In genomic region chr8:103441163-103441562, GRCm38 (mm10) we compare ENCODE assay signal across 9 mouse cellular contexts.
DNase-seq lines count a peak whose midpoint lies in the region; ATAC-seq and TF ChIP-seq lines count a peak whose summit lies in the region.
"Had no signal": no experiment of that assay in that cellular context is flagged by ENCODE, and none has a peak within 500 bp of the region (broad histone marks: within the 10 kb centered on the region; RNA-seq: fewer than 3 reads in every experiment).

No protein-coding gene starts in this region.

- H3K36me3 ChIP-seq in liver, postnatal 0 days (replicated peaks; ENCODE audit: insufficient read depth, low read length): no peaks in the 10 kb centered on the region
- H3K36me3 ChIP-seq in liver, embryonic 12.5 days: no peaks in the 10 kb centered on the region
- H3K36me3 ChIP-seq in kidney, embryonic 14.5 days (ENCODE audit: control insufficient read depth, insufficient read depth, low read length): no peaks in the 10 kb centered on the region

- 39% methylated on average over 5 of the region's 5 CpGs for WGBS in liver, postnatal 0 days (ENCODE audit: insufficient replicate concordance)
- 44% methylated on average over 5 of the region's 5 CpGs for WGBS in liver, embryonic 12.5 days (ENCODE audit: insufficient replicate concordance)
- 60% methylated on average over 5 of the region's 5 CpGs for WGBS in kidney, embryonic 14.5 days

- no peaks in the 10 kb centered on the region for H3K27me3 ChIP-seq in liver, postnatal 0 days (ENCODE audit: insufficient read depth, low read length)
- H3K27me3 ChIP-seq in liver, embryonic 12.5 days (replicated peaks): no peaks in the 10 kb centered on the region
- H3K27me3 ChIP-seq in kidney, embryonic 14.5 days (ENCODE audit: control insufficient read depth, insufficient read depth, low read length): no peaks in the 10 kb centered on the region

- TF ChIP-seq EP300 in liver, postnatal 0 days (IDR thresholded peaks at IDR 0.05; ENCODE audit: low read depth): no peak

- peak; percentile 60 for TF ChIP-seq CTCF in liver, postnatal 0 days (IDR thresholded peaks at IDR 0.05; ENCODE audit: low read depth)

- ATAC-seq in liver, postnatal 0 days: no peak
- no peak for ATAC-seq in liver, embryonic 12.5 days
- ATAC-seq in kidney, embryonic 14.5 days (ENCODE audit: low FRiP score, low TSS enrichment): 0 out of 2 replicates have a peak, but pooled peaks have one; percentile 49
- no peak for ATAC-seq in erythroblast, adult 5-6 weeks (replicated peaks; ENCODE audit: low FRiP score, poor library complexity, severe bottlenecking)
- ATAC-seq in erythroid progenitor cell, adult 5-6 weeks (replicated peaks; ENCODE audit: low FRiP score, poor library complexity, severe bottlenecking): no peak

- peak; percentile 22 to 41 for DNase-seq in cerebellum, postnatal 10 days
- no peak for DNase-seq in cerebellum, adult 18-20 months
- DNase-seq in liver, postnatal 0 days: peak; percentile 21
- peak; percentile 10 for DNase-seq in mesoderm, embryonic 11.5 days (ENCODE audit: low read depth, low spot score)

- H3K4me2 ChIP-seq in liver, postnatal 0 days (ENCODE audit: low read depth, low read length): no peak overlapping the region
- H3K4me2 ChIP-seq in liver, embryonic 12.5 days: no peak overlapping the region
- H3K4me2 ChIP-seq in kidney, embryonic 14.5 days (replicated peaks; ENCODE audit: low read depth, low read length): no peak overlapping the region

- no peak overlapping the region for H3K27ac ChIP-seq in liver, postnatal 0 days (ENCODE audit: low read depth)
- no peak overlapping the region for H3K27ac ChIP-seq in liver, embryonic 12.5 days
- H3K27ac ChIP-seq in kidney, embryonic 14.5 days (ENCODE audit: low read depth, low read length): no peak overlapping the region

- no peaks in the 10 kb centered on the region for H3K9me3 ChIP-seq in liver, postnatal 0 days (ENCODE audit: low read length)
- no peaks in the 10 kb centered on the region for H3K9me3 ChIP-seq in liver, embryonic 12.5 days (replicated peaks)
- H3K9me3 ChIP-seq in kidney, embryonic 14.5 days (ENCODE audit: control insufficient read depth, low read length): no peaks in the 10 kb centered on the region

- no peak overlapping the region for H3K9ac ChIP-seq in liver, postnatal 0 days (replicated peaks)
- H3K9ac ChIP-seq in liver, embryonic 12.5 days: no peak overlapping the region
- H3K9ac ChIP-seq in kidney, embryonic 14.5 days (ENCODE audit: low read depth, low read length): no peak overlapping the region

- H3K4me1 ChIP-seq in liver, postnatal 0 days (ENCODE audit: insufficient read depth): no peaks in the 10 kb centered on the region
- no peaks in the 10 kb centered on the region for H3K4me1 ChIP-seq in liver, embryonic 12.5 days
- peaks cover 3% of the 10 kb centered on the region; the same call in 1 of the 2 replicates for H3K4me1 ChIP-seq in kidney, embryonic 14.5 days (ENCODE audit: control insufficient read depth, insufficient read depth, low read length)

- no peak overlapping the region for H3K4me3 ChIP-seq in liver, postnatal 0 days (ENCODE audit: low read depth, low read length)
- H3K4me3 ChIP-seq in liver, embryonic 12.5 days: no peak overlapping the region
- H3K4me3 ChIP-seq in kidney, embryonic 14.5 days (ENCODE audit: low read length): no peak overlapping the region
- H3K4me3 ChIP-seq: myocyte had no signal

Comparison
In these comparisons a context has a peak if more than half of its experiments do, and no peak if none do; other contexts are left out.
1. DNase-seq: peak in cerebellum, postnatal 10 days (2 of 2), liver, postnatal 0 days (single experiment) and mesoderm, embryonic 11.5 days (single experiment); none in cerebellum, adult 18-20 months (0 of 2).